Mouse (Mus musculus) Patski (cell line): ENCODE measurements around the gene Gpr35. TPM values are rescaled to one million over a fixed set of nuclear protein-coding genes. Genes with fewer than 3 reads are reported as not detected.

Experiments used
- ATAC-seq: fragments of 100-300 bp; one replicate; pipeline ENCODE4 v1.8.0; 2021
- CTCF ChIA-PET: fragments of 350-600 bp; sonication (Branson Sonifier 250); formaldehyde crosslinking; loops from one replicate; lab custom pipeline; 2022; ENCODE audit warnings: inconsistent platforms; lab: Charles Lee
- POLR2A ChIA-PET: fragments of 350-600 bp; sonication (Branson Sonifier 250); formaldehyde crosslinking; loops from one replicate; lab custom pipeline; 2022; ENCODE audit warnings: antibody characterized with exemption, inconsistent platforms; lab: Charles Lee
- DNase-seq: peaks from one replicate; pipeline ENCODE4 v3.0.0-alpha.2; 2011; ENCODE audit warnings: low read depth, low spot score
- H3K27me3 ChIP-seq: fragments of 371-371 bp; one replicate; pipeline ENCODE4 v1.5.1; 2021
- CTCF ChIP-seq: fragments of 100-300 bp; IDR thresholded peaks from one replicate; pipeline ENCODE4 v1.5.1; 2021
- in situ Hi-C: fragments of 300-500 bp; cut with MboI; formaldehyde crosslinking; loops from 3 replicates; pipeline ENCODE4 v1.11.1; 2018; ENCODE audit warnings: low pct_unique_long_range_greater_than_20kb, mixed read lengths
- polyA plus RNA-seq: library from polyadenylated mRNA; unstranded; gene quantifications from one replicate; pipeline ENCODE4 v1.2.3, GENCODE M21; 2021

The Gpr35 gene
- polyA plus RNA-seq, 1 experiment from 2014 or later = not detected

DNA sequence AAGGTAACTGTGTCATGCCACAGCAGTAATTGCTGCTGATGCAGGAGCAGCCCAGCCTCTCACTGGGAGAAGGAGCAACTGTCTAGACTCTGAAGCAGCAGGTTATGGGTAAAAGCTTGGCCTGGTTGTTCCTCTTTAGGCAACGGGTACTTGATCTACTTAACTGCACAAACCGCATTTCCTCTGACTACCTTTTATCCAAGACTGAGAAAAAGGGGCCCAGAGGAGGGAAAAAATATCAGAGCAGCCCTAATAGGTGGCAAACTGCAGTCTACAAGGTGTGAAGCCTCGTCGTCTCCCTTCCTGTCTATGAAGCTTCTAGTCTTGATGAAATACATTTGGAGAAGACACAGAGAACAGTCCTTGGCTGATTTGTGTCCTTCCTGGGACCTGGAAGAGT lies 17.1 kb upstream of the Gpr35 start:
- no peaks in the 10 kb centered on the region for H3K27me3 ChIP-seq
- DNase-seq (no peak), ATAC-seq (no peak)
- CTCF ChIA-PET = no interaction called here
- no peak for TF ChIP-seq CTCF
- in situ Hi-C loops = no loop called here
- POLR2A ChIA-PET = interaction anchor here (1.0 kb wide), 1 partner anchor 30 kb away, joined by 3 read pairs; no protein-coding TSS in a partner anchor

- H3K27me3 ChIP-seq = no peaks in the 10 kb centered on the region
- ATAC-seq (peak; percentile 99), DNase-seq (peak; percentile 83)
- ChIA-PET CTCF (interaction anchor here (1.5 kb wide), 1 partner anchor 27 kb away, joined by 3 read pairs; no protein-coding TSS in a partner anchor), POLR2A (interaction anchor here (0.8 to 1.0 kb wide), 2 partner anchors 29 to 701 kb away, joined by 3 read pairs; no protein-coding TSS in a partner anchor)
- no peak for TF ChIP-seq CTCF
- in situ Hi-C loops = no loop called here
These were observed 16.4 kb upstream of the Gpr35 start, which contains the start of gene Capn10 for GRCm38 (mm10) chr1:92934182-92934827. TSS of gene Capn10 (plus strand) at chr1:92934376.

GRCm38 (mm10) chr1:92935054-92935962 lies 15.4 kb upstream of the Gpr35 start:
- no peak for DNase-seq
- CTCF ChIA-PET = interaction anchor here (1.5 kb wide), 1 partner anchor 28 kb away, joined by 3 read pairs; no protein-coding TSS in a partner anchor
- H3K27me3 ChIP-seq = no peaks in the 10 kb centered on the region
- ATAC-seq = no peak
- POLR2A ChIA-PET = interaction anchor here (0.7 kb wide), 1 partner anchor 878 kb away, joined by 3 read pairs; no protein-coding TSS in a partner anchor
- TF ChIP-seq CTCF = no peak
- in situ Hi-C loops = no loop called here

- no peaks in the 10 kb centered on the region for H3K27me3 ChIP-seq
- DNase-seq = no peak
- no peak for ATAC-seq
- TF ChIP-seq CTCF = no peak
- ChIA-PET POLR2A (no interaction called here), CTCF (interaction anchor here (1.2 kb wide), 1 partner anchor 24 kb away, joined by 3 read pairs; no protein-coding TSS in a partner anchor)
- in situ Hi-C loops = no loop called here
These were observed 14.7 kb upstream of the Gpr35 start for GRCm38 (mm10) chr1:92935977-92936376.

DNA sequence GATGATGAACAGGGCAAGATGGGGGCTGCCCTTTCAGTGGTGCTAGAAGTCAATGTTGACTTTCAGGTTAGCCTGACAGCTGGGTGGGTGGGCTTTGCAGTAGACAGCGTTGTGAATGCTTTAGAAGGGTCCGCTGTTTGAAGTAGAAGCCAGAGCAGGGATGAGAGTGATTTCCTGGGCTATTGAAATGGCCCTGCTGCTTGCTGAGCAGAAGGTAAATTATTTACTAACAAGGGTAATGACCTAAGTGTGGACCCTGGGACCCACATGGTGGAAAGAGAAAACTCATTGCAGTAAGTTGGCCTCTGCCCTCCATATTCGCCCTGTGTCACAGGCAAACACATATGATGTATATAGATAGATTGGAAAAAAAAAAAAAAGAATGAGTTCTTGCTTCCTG lies 14.2 kb upstream of the Gpr35 start:
- POLR2A ChIA-PET = no interaction called here
- in situ Hi-C loops = no loop called here

GRCm38 (mm10) chr1:92937797-92938196 lies 12.9 kb upstream of the Gpr35 start:
- CTCF ChIA-PET = interaction anchor here (1.2 kb wide), 1 partner anchor 30 kb away, joined by 3 read pairs; no protein-coding TSS in a partner anchor
- TF ChIP-seq CTCF = no peak
- POLR2A ChIA-PET = interaction anchor here (0.8 to 0.9 kb wide), 2 partner anchors 12 to 31 kb away, joined by 3 read pairs; partner anchors contain the start of gene Dusp28
- DNase-seq (no peak), ATAC-seq (no peak)
- no peaks in the 10 kb centered on the region for H3K27me3 ChIP-seq
- in situ Hi-C loops = no loop called here

More for the DNA sequence above, 14.2 kb upstream of the Gpr35 start:
- DNase-seq (no peak), ATAC-seq (no peak)
- CTCF ChIA-PET = interaction anchor here (1.2 kb wide), 2 partner anchors 25 to 29 kb away, joined by 3 read pairs; no protein-coding TSS in a partner anchor
- no peaks in the 10 kb centered on the region for H3K27me3 ChIP-seq
- no peak for TF ChIP-seq CTCF

- in situ Hi-C loops = no loop called here
- ATAC-seq (no peak), DNase-seq (no peak)
- POLR2A ChIA-PET = no interaction called here
- CTCF ChIA-PET = interaction anchor here (1.3 kb wide), 1 partner anchor 10 kb away, joined by 3 read pairs; no protein-coding TSS in a partner anchor
- no peaks in the 10 kb centered on the region for H3K27me3 ChIP-seq
- no peak for TF ChIP-seq CTCF
These were observed 10.9 kb upstream of the Gpr35 start for GRCm38 (mm10) chr1:92939746-92940145.

- ChIA-PET POLR2A (no interaction called here), CTCF (no interaction called here)
- DNase-seq (no peak), ATAC-seq (no peak)
- TF ChIP-seq CTCF = no peak
- in situ Hi-C loops = no loop called here
- no peaks in the 10 kb centered on the region for H3K27me3 ChIP-seq
These were observed 7.3 kb upstream of the Gpr35 start for GRCm38 (mm10) chr1:92943219-92943989.

GRCm38 (mm10) chr1:92947966-92948365 lies 2.7 kb upstream of the Gpr35 start:
- CTCF ChIA-PET = no interaction called here
- DNase-seq (no peak), ATAC-seq (no peak)
- H3K27me3 ChIP-seq = no peaks in the 10 kb centered on the region
- in situ Hi-C loops = no loop called here
- POLR2A ChIA-PET = no interaction called here
- TF ChIP-seq CTCF = no peak

DNA sequence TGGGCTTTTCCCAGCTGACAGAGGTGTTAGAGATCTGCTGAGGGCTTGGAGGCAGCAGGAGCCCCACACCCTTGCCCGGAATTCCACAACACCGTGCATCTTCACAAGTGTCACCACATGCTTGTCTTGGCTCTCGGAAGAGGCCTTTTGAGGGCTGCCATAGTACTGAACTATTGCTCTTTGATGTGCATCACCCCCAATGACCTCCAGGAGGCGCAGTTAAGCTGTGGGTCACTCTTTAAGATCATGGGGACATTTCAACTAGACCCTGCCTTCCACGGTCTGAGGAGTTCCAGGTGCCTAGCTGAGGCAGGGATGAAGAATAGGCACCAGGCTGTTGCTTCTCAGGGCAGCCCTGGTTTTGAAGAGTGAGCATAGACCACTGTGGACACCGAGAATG lies 1.2 kb upstream of the Gpr35 start:
- no peak for DNase-seq
- no peak for ATAC-seq
- in situ Hi-C loops = no loop called here
- POLR2A ChIA-PET = interaction anchor here (0.8 kb wide), 1 partner anchor 11 kb away, joined by 3 read pairs; no protein-coding TSS in a partner anchor
- no peaks in the 10 kb centered on the region for H3K27me3 ChIP-seq
- CTCF ChIA-PET = interaction anchor here (1.1 kb wide), 1 partner anchor 9 kb away, joined by 3 read pairs; no protein-coding TSS in a partner anchor
- no peak for TF ChIP-seq CTCF
